Mouse (Mus musculus): ENCODE measurements at regions not wholly inside any gene's neighbourhood (a gene's known extent, or its start where the extent isn't known, plus 50 kb on each side); places are given as distances from the start of the nearest gene placed in this dataset.
"Not testable (repeated sequence)": the region's sequence is repeated elsewhere in the genome, so short reads cannot be mapped to it uniquely, and the experiment has no call there.

DNA sequence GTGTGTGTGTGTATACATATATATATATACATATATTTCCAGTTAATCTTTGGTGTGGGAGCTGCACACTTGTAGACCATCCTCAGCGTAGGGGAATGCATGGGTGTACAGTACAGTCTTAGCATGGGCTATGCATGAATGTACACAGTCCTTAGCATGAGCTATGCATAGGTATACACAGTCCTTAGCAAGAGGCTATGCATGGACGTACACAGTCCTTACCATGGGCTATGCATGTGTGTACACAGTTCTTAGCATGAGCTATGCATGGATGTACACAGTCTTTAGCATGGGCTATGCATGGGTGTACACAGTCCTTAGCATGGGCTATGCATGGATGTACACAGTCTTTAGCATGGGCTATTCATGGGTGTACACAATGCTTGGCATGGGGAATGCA lies 70.5 kb downstream of the Rchy1 start:
- DNase-seq: no peak

DNA sequence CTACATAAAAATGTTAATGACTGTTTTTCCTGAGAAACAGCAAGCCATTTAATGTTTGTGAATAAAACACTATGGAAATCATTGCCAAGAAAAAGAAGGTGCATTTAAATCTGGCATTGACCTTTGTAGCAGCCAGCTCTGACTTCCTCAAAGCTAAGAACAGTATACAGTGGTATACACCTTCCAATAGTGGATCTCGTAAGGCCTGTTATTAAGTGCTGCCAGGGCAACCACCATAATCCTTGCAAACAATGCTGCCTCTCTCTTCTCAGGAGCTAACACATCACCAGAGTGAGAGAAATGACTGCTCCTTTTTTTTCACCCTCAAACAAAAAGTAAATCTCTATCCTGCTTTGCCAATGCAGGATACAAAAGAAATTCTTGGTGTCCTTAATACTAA lies 81.1 kb downstream of the Rchy1 start:
- DNase-seq: no peak

DNA sequence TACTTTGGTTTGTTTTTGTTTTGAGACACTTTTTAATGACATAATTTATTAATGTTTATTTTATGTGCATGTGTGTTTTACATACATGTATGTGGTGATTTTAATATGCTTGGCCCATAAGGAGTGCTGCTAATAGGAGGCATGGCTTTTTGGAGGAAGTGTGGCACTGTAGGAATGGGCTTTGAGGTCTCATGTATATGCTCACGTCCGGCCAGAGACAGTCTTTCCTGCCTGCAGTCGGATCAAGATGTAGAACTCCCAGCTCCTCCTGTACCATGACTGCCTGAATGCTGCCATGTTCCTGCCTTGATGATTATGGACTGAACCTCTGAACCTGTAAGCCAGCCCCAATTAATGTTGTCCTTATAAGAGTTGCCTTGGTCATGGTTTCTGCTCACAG lies 82.6 kb downstream of the Rchy1 start:
- no peak for DNase-seq

DNA sequence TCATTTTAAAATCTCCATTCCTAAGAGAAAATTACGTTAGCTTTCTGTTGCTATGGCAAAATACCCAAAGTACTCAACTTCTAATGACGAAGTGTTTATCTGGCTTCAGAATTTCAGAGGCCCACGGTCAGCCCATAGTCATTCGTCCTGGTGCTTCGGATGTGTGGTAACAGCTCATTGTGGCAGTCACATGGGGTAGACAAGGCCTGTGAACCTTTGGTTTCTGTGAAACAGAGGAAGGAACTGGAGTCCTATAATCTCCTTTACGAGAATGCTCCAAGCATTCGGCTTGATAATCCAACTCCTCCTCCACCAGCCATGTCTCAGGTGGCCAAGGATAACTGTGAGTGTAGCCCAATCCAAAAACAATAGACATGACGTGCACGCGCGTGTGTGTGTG lies 84.2 kb downstream of the Rchy1 start:
- DNase-seq: no peak

DNA sequence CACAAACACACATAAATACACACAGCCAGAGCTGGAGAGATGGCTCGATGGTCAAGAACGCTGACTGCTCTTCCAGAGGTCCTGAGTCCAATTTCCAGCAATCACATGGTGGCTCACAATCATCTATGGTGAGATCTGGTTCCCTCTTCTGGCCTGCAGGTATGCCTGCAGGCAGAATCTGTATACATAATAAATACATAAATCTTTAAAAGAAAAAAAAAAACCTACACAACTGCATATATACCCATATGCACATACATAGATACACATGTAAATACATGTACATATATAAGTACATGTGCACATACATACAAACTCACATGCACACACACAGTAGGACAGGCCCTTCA lies 86.2 kb downstream of the Rchy1 start:
- DNase-seq: no peak

DNA sequence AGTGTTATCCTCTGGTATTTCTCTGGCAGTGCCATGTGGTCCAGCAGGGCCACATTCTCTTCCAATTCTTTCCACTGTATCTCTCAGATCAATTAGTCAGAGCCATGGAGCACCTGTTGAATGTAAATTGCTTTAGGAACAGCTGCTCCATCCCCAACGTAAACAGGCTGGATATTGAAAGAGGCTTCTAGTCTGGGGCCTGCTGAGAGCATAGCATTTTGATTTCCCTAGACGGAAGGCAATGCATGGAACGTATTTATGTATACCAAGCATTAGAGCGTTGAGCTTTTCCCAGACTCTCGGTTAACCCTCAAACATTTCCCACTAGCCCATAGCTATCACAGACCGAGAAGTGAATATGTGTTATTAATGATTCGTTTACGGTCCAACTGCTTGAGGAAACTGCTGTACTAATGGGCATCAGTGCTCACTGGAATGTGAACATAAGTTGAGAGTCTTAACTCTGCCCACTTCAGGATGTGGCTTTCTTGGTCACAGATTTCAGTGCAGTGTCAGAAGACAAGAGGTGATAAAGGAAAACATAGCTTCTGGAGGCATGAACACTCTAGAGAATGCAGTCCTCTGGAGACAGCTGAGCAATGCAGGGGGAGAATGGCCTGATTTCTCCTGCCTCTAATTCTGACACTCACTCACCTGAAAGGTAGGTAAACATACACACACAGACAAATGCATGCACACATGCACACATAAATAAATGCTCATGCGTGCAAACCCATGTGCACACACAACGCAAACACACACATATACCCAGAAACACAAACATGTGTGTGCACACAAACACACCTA lies 86.8 kb downstream of the Rchy1 start:
- no peak for DNase-seq

DNA sequence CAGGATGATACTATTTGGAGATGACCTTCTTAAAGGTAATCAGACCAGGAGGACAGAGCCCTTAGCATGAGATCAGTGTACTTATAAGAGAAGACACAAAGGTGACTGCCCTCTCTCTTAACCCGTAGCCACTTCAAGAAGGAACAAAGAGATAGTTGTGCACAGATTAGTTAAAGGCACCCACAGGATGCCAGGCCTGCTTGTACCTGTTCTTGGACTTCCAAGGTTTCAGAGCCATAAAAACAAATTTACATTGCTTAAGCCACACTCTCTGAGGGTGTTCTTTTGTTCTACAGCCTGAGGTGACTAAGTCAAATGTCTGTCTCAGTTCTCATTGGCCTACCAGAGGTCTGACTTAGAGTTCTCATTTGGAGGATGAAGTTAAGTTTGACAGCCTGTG lies 90.1 kb downstream of the Rchy1 start:
- no peak for DNase-seq

DNA sequence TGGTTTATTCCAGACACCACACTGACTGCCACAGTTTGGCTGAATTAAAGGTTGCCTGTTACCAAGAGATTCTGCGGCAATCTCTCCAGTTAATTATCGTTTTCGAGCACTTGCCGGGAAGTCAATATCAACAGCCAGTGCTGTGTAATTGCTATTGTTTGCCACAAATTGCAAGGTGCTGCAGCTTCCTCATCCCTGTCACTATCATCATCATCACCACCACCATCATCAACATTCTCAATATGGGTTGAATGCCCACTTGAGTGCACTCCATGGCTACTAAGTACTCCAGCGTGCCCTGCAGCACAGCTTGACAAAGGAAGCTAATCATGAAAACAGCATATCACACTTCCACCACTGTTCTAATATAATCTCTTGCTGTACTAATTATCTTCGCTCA lies 93.1 kb downstream of the Rchy1 start:
- no peak for DNase-seq

DNA sequence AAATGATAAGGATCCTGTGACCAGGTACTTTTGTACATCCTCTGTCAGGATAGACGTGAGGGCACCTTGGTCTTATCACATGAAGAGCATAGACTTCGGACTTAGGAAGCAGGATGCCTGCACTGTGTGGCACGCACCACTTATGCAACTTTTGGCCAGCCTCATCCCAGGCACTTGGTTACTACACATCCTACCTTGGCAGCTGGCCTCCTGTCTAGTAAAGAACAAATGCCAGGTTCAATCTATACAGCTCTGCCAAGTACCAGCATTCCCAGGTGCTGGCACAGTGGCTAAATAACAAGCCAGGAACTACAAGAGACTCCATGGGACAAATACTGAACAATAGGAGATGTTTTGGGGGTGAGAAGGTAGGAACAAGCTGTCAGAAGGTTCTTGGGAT lies 96.7 kb downstream of the Rchy1 start:
- no peak for DNase-seq

DNA sequence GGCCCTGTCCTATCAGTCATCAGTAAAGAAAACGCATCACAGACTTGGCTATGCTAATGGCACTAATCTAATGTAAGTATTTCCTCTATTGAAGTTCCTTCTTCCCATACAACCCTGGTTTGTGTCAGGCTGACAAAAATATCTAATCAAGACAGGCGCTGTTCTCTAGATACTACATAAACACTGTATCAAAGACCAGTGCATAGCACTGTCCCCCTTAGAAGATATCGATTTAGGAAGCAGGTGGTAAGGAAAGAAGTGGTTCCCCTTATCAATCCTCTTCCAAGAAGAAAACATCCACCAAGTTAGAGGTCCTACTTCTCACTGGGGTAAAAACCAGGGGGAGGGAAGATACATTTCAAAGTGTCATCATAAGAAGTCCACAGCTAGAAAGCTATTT lies 97.5 kb downstream of the Rchy1 start:
- DNase-seq: no peak

DNA sequence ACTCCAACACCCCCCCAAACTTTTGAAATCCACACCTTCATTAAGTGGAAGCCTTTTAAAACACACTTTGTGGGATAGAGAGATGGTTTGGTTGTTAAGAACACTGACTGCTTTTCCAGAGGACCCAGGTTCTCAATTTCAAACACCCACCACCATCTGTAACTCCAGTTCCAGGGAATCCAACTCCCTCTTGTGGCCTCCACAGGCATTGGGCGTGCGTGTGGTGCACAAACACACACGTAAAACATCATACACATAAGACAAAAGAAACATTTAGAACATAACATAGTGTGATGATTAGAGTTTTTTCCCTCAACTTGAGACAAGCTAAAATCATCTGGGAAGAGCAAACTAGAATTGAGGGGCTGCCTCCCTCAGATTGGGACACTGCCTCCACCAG lies 100.0 kb downstream of the Rchy1 start:
- no peak for DNase-seq

DNA sequence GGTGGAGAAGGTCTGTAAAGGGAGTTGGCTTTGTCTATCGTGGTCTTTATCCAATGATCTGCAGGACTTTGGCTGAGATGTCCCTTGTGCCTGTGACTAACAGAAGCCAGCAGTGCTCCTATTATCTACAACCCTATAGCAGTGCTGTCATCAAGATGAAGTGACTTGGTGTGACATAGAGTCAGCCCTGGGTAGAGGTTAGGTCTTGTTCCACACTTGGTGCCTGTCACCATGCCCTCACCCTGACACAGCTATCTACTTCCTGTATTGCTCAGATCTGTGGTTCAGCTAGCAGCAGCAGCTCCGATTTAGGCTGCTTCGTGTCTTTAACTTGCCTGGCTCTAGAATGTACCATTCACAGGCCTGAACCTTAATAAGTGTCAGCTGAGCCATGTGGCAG lies 100.6 kb downstream of the Rchy1 start:
- no peak for DNase-seq

DNA sequence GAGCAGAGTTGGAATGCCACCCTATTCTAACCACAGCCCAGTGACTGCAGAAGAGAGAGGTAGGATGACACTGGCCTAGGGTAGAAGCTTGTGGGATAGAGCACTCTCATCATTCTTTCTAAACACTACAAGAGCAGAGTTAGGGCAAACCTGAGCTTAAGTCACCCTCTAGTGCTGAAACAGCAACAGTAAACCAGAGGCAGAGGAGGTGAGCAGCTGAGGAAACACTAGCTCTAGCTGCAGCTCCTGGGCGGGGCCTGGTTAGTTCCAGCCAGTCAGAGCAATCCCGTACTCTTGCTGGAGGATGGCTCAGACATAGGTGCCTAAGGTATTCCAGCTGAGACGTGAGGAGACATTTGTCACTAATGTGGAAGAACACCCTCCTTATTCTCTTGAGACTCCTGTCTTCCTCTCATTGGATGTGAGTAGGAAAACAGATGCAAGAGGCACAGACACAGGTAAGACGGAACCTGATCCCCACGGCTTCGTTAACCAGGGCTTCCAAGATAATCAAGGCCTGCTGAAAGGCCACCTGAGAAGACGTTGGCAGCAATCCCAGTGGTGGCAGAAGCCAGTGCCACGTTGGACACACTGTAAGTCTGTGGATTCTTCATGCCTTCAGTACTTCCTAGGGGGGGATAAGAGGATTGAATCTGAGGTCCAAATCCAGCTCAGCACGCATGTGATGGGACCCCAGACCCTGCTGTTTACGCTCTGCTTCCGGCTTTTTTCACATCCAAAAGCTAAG lies 101.3 kb downstream of the Rchy1 start:
- DNase-seq: no peak

DNA sequence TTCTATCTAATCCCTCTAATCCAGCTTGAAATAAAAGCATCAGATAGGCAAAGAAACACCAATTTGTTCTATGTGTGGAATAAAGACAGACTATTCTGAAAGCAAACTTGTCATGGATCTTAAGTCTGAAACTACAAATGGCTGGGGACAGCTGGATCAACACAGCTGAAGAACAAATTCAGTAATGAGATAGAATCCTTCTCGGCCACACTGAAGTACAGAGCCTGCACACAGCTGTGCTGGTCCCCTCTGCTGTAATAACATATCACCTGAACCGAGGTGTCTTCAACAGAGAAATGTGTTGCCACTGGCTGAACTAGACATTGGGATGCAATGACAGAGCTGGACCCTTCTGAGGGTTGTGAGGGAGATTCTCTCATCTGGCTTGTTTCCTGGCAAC lies 102.4 kb downstream of the Rchy1 start:
- no peak for DNase-seq

DNA sequence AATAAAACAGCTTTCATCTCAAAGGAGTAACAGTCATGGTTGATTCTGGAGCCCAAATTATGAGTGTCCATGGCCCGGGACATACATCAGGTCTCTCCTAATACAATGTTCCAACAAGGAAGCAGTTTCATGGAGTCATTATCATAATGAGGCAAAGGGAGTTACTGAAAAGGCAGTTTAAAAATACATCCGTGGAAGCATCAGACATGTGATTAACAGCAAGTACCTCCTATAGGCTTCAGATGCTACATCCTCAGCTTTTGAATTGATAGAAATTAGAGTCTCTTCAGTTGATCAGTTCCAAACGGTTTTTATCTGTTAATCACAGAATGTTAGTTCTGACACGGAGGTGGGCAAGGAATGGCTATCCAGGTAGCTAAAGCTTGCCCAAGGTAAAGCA lies 110.5 kb downstream of the Rchy1 start:
- no peak for DNase-seq

DNA sequence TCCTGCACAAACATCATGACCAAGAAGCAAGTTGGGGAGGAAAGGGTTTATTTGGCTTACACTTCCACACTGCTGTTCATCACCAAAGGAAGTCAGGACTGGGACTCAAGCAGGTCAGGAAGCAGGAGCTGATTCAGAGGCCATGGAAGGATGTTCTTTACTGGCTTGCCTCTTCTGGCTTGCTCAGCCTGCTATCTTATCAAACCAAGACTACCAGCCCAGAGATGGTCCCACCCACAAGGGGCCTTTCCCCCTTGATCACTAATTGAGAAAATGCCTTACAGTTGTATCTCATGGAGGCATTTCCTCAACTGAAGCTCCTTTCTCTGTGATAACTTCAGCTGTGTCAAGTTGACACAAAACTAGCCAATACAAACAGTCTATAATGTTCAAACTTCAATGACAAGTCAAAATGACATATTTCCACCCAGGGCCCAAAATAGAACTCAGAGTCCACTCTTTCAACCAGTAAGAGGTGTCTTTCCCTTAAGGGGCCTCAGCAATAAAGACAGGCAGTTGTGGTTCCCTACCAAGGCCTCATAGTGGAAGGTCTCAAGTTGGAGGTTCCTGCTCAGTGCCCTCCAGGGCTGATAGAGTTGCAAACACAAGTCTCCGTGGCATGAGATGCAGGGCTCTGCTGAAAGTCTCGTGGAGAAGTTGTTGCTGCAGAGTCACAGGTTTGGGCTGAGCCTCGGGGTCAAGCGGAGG lies 111.9 kb downstream of the Rchy1 start:
- DNase-seq: not testable (repeated sequence)

DNA sequence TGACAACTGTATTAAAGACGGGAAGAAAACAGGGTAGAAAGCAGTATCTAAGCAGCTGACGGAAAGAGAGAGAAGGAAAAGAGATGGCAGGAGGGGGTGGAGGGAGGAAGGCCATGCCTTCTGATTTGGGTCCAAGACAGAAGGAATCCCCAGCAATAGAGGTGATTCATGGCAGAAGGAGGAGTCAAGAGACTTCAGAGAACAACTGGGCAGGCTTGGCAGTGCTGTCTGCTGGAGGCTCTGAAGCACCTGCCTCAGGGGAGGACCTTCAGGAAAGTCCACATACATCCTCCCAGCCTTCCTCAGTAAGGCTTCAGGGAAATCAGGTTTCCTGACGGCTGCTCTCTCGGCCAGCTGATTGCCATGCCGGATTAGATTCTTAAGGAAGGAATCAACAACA lies 112.4 kb downstream of the Rchy1 start:
- DNase-seq: no peak

DNA sequence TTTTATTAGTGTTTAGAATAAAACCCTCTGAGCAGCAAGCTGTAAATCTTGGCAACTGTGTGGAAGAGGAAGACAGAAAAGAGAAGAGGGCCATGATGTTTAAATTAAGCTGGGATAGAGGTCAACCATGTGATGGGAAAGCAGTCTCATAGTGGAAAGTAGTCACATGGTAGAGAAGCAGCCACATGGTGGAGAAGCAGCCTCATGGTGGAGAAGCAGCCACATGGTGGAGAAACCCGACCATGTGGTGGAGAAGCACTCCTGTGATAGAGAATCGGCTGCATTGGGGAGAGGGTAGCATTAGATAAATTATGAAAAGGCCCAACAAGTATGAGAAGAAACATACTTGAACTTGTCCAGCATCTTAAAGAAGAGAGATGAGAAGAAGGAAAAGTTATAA lies 113.3 kb downstream of the Rchy1 start:
- DNase-seq: no peak

DNA sequence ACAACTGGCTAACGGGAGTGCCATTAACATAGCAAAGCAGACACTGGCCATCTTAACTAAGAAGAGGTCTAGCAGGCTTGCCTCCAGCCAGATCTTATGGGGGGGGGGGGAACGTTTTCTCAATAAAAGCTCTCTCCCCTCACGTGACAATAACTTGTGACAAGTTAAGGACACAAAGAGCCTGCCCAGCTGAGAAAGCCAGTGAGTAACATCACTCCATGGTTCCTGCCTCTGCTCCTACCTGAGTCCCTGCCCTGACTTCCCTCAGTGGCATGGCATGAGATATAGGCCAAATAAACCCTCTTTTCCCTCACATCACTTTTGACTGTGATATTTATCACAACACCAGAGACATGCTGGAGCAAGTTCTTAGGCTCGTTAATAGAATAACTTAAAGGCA lies 113.8 kb downstream of the Rchy1 start:
- DNase-seq: no peak

DNA sequence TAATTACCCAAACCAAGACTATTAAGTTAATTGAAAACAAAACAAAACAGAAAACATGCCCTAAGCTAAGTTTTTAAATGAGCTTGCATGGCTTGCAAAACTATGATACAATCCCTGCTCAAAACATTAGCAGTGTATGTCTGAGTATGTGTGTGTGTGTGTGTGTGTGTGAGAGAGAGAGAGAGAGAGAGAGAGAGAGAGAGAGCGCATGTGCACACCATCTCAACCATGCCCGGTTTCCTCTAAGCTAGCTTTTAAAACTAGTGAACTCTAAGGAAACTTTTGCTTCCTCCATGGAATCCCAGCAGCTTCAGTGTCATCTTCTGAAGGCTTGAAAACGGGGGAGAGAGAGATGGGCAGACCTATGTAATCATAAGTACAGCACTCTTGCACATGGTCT lies 114.3 kb downstream of the Rchy1 start:
- DNase-seq: no peak

DNA sequence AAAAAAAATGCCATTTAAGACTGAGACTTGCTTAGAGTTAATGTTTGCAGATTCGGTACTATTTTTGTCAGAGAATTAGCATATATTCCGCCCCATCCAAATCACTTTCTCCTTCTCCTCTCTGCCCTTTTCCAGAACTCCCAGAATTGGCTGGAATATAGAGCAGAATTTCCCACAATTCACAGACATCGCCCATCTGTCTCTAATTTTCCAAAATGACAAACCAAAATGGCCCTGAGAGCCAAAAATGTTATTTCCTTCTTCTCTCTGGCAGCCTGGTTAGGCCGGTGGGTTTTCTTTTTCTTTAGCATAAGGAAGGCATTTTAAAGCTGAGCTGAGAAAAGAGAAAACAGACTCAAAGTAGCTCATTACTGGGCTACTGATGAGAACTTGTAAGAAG lies 119.8 kb downstream of the Rchy1 start:
- DNase-seq: no peak

DNA sequence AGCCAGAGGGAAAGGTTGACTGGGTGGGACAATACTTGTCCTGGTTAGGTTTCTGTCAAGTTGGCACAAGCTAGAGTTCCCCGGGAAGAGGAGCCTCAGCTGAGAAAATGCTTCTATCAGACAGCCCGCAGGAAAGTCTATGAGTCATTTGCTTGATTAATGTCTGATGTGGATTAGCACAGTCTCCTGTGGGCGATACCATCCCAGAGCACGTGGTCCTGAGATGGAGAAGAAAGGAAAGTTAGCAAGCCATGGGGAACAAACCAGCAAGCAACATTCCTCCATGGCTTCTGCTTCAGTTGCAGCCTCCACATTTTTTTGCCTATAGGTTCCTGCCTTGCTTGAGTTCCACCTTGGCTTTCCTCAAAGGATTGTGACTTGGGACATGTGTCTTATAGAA lies 121.8 kb downstream of the Rchy1 start:
- no peak for DNase-seq

DNA sequence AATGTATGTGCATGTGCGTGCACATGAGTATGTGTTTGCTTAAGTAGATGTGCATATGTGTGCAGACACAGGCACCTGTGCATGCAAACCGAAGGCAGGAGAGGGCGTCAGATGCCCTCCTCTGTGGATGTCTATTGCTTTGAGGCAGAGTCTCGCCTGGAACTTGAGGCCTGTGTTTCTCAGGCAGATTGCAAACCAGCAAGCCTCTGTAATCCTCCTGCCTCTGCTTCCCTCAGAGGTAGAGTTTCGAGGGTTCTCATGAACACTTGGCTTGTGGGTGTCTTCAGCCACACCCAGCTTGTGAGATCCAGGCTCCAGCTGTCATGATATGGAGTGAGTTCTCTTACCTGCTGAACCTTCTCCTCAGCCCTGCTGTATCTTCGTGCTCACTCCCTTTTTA lies 134.4 kb downstream of the Rchy1 start:
- no peak for DNase-seq

DNA sequence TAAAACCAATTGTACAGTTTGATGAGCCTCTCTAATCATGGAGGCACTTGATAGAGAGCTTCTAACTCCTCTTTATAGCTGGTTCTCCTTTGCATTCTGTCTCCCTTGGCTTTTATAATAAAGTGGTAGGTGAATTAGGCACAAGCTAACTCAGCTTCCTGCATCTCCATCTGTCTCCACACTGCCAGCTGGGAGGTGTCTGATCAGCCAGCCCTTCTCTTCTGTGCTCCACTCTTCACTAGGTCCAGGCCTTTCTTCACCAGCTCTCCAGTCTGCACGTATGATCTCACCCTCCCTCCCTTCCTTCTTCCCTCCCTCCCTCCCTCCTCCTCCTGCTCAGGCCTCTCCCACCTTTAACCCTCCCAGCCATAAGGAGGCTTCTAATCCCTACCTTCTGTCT lies 136.2 kb downstream of the Rchy1 start:
- no peak for DNase-seq
